Comparison of ENCODE assay signal across 14 mouse cellular contexts in genomic region chr4:58497284-58497683, GRCm38 (mm10).
"Had no signal": no experiment of that assay in that cellular context is flagged by ENCODE, and none has a peak within 500 bp of the region (broad histone marks: within the 10 kb centered on the region; RNA-seq: fewer than 3 reads in every experiment).

No protein-coding gene starts in this region.

- DNase-seq: kidney, adult 11 months; kidney, adult 9 months; kidney, postnatal 36 days; layer of hippocampus, adult 9-11 months; left cerebral cortex, postnatal 4 days; lung, postnatal 10 days; right cerebral cortex, postnatal 25 days; thymus, postnatal 4 days had no signal

- H3K4me3 ChIP-seq: limb, embryonic 15.5 days; liver, embryonic 12.5 days; midbrain, embryonic 12.5 days; neural tube, embryonic 13.5 days had no signal

- H3K9ac ChIP-seq: limb, embryonic 15.5 days; liver, embryonic 12.5 days; midbrain, embryonic 12.5 days; neural tube, embryonic 13.5 days had no signal

- H3K9me3 ChIP-seq: limb, embryonic 15.5 days; liver, embryonic 12.5 days; midbrain, embryonic 12.5 days; neural tube, embryonic 13.5 days had no signal

- H3K27ac ChIP-seq: kidney, postnatal 0 days; limb, embryonic 15.5 days; liver, embryonic 12.5 days; midbrain, embryonic 12.5 days; neural tube, embryonic 13.5 days had no signal

- H3K36me3 ChIP-seq: liver, embryonic 12.5 days; midbrain, embryonic 12.5 days; neural tube, embryonic 13.5 days had no signal

- ATAC-seq: liver, embryonic 12.5 days; midbrain, embryonic 16.5 days had no signal

- H3K4me1 ChIP-seq: liver, embryonic 12.5 days had no signal

- H3K27me3 ChIP-seq: limb, embryonic 15.5 days; liver, embryonic 12.5 days; midbrain, embryonic 12.5 days; neural tube, embryonic 13.5 days had no signal

- H3K4me2 ChIP-seq: limb, embryonic 15.5 days; liver, embryonic 12.5 days; midbrain, embryonic 12.5 days; neural tube, embryonic 13.5 days had no signal
